Mouse (Mus musculus) olfactory bulb, adult 2 months (tissue): ENCODE data around the gene Lst1. TPM values are rescaled to one million over a fixed set of nuclear protein-coding genes. Genes with fewer than 3 reads are reported as not detected.
"Not testable (repeated sequence)": the region's sequence is repeated elsewhere in the genome, so short reads cannot be mapped to it uniquely, and the experiment has no call there.

Experiments
- H3K27ac ChIP-seq: fragments of 200-500 bp; 2 replicates; pipeline ENCODE4 v1.5.1; 2012; ENCODE audit warnings: low read depth, low read length; ENCODE audit not compliant: insufficient read depth
- H3K4me1 ChIP-seq: fragments of 200-500 bp; 2 replicates; pipeline ENCODE4 v1.6.1; 2012; ENCODE audit warnings: low read length; ENCODE audit not compliant: control insufficient read depth, insufficient read depth
- H3K4me3 ChIP-seq: fragments of 200-500 bp; 2 replicates; pipeline ENCODE4 v1.5.1; 2012; ENCODE audit warnings: mild to moderate bottlenecking, low read depth, low read length, moderate library complexity; ENCODE audit not compliant: insufficient read depth
- CTCF ChIP-seq: fragments of 200-500 bp; IDR thresholded peaks from 2 replicates; pipeline ENCODE4 v1.5.1; 2012; ENCODE audit warnings: low read depth, mild to moderate bottlenecking, low read length, moderate library complexity; ENCODE audit not compliant: insufficient read depth
- POLR2A ChIP-seq: fragments of 200-500 bp; IDR thresholded peaks from 2 replicates; pipeline ENCODE4 v1.6.1; 2012; ENCODE audit warnings: mild to moderate bottlenecking, low read depth, low read length, moderate library complexity; ENCODE audit not compliant: insufficient read depth
- WGBS: fragments of 180-500 bp; shearing (Covaris S2); methylation state at CpG from one replicate; pipeline ENCODE4 v1.1.7; 2018; 5-methylcytosine and 5-hydroxymethylcytosine counted together
- polyA plus RNA-seq: library from polyadenylated mRNA; stranded (reverse); fragments of >200 nt; gene quantifications from 2 replicates; pipeline ENCODE4 v1.2.4, GENCODE M21; 2012; ENCODE audit warnings: low replicate concordance; ENCODE audit not compliant: missing spikeins, insufficient read depth, insufficient read length

Gene Lst1
- not detected in 2 replicates for polyA plus RNA-seq

DNA sequence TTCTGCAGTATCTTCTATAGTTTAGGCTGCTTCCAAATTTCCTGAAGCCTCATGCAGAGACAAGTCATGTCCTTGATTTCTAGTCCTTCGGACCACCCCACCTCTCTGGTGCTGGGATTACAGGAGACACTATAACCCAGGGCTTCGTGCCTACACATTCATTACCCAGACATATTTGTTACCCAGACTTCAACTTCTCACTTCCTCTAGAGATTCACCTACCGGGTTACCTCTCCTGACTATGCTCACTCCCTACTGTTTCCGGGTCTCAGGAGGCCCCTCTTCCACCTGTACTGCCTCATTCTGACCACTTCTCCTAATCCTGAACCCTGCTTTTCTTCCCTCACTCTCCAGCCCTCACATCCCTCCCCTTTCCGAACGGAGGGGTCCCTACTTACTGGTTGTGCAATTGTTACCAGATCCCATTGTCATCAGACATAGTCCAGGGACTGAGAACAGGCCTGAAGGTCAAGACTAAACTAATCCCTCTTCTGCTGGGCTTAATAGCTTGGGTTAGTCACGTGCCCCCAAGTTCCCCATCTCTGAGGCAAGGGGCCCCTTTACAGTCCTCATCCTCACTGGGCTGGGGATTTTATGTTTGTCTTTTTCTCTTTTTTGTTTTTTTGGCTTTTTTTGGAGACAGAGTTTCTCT is at the start of gene Lst1:
TSS of gene Lst1 (minus strand) at position 481 of the 652 bp plus-strand sequence.
- Histone ChIP-seq H3K4me3 (no peak within 1 kb of the TSS), H3K4me1 (peaks cover 5% of the 10 kb centered on the region), H3K27ac (no peak within 1 kb of the TSS)
- 76% methylated on average over 7 of the region's 7 CpGs for WGBS
- TF ChIP-seq POLR2A: no peak
- no peak for TF ChIP-seq CTCF

DNA sequence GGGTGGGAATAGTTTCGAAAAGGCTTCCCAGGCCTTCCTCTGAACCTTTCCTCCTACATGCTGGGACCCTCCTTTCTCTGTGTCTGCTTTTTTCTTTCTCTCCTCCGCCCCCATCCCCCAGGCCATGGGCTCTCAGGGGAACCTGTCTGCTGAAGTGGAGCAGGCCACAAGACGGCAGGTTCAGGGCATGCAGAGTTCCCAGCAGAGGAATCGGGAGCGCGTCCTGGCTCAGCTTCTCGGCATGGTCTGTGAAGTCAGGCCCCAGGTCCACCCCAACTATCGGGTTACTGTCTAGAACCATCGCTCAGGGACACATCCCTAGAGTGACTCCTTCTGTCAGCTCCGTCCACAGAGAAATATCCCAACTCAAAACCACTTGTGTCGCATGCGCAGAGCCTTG is 49.3 kb upstream of the Lst1 start:
- H3K27ac ChIP-seq: peak overlapping the region; percentile 85; the same call in 1 of the 2 replicates
- 86% methylated on average over 12 of the region's 12 CpGs for WGBS
- H3K4me3 ChIP-seq: peak overlapping the region; percentile 72
- H3K4me1 ChIP-seq: peaks cover 14% of the 10 kb centered on the region
- no peak for TF ChIP-seq CTCF
- TF ChIP-seq POLR2A: no peak

DNA sequence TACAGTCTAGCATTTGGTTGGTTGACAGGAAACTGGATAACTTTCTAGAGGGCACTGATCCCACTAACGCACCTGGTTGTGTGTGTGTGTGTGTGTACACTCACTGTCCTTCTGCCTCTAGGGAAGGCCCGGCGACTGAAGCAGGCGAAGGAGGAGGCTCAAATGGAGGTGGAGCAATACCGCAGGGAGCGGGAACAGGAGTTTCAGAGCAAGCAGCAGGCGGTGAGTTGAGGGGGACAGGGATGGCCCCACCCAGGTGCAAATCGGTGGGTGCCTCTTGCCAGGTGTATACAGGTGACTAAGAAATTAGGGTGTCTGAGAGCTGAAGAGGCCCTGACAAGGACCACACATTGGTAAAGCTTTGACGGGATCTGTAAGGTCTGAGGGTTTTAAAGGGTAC is 48.8 kb upstream of the Lst1 start:
- no peak for TF ChIP-seq CTCF
- TF ChIP-seq POLR2A: no peak
- peak overlapping the region; percentile 72 for H3K4me3 ChIP-seq
- WGBS: 39% methylated on average over 9 of the region's 9 CpGs

DNA sequence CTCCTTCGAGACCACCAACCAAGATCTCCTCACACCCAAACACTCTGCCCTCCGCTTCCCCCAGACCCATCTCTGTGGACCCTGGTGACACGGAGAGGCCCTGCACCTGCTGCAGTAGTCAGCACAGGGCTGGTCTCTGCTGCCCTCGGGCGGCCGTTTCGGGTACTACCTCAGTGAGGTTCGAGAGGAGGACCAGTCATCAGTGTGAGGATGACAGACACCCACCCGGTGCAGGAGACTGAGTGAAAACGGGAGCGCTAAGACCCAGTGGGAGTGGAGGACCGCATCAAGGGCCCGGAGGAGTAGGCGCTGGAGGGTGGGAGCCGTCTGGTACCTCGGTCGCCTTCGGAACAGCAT is 48.1 kb upstream of the Lst1 start:
- Histone ChIP-seq H3K27ac (peak overlapping the region; percentile 90), H3K4me1 (peaks cover 21% of the 10 kb centered on the region), H3K4me3 (peak overlapping the region; percentile 72)
- WGBS: under 1% methylated on average over 18 of the region's 18 CpGs
- TF ChIP-seq POLR2A: no peak
- TF ChIP-seq CTCF: peak; percentile 88

More for the DNA sequence above, 48.8 kb upstream of the Lst1 start:
- Histone ChIP-seq H3K27ac (peak overlapping the region; percentile 85), H3K4me1 (peaks cover 18% of the 10 kb centered on the region)

DNA sequence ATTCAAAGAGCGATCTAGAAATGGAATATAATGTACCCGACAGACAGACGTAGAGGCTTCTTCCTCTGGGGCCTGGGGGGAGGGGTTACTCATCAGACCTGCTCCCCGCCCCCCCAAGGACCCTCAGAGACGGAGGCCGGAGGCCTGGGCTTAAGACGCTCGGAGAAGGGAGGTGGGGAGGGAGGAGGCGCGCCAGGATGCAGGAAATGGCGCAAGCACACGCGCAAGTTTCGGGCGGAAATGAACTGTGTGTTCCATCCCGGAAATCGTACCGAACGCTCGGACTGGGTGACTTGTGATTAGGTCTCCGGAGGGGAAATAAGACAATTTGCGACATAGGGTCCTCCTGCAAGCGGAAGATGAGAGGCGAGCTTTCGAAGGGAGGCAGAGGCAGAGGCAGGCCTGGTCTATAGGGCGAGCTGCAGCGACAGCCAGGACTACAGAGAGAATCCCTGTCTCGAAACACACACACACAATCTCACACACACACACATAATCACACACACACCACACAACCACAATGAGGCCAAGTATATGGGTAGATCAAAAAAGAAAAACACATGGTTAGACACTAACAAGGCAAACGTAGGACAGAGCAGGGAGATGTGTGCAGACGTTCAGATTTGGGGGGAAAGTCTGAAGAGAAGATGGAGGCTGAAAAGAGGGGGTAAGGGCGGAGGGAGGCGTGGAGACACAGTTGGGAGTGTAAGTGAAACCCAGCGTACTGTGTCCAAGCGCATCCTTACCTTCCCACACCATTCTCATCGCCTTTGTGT is 47.6 kb upstream of the Lst1 start, which contains the start of gene Nfkbil1:
TSS of gene Nfkbil1 (minus strand) at position 179 of the 776 bp plus-strand sequence.
- under 1% methylated on average over 35 of the region's 35 CpGs for WGBS
- Histone ChIP-seq H3K4me3 (peak within 1 kb of the TSS; percentile 72), H3K27ac (peak within 1 kb of the TSS; percentile 90), H3K4me1 (peaks cover 21% of the 10 kb centered on the region)
- TF ChIP-seq CTCF (no peak), POLR2A (peak; percentile 79)

DNA sequence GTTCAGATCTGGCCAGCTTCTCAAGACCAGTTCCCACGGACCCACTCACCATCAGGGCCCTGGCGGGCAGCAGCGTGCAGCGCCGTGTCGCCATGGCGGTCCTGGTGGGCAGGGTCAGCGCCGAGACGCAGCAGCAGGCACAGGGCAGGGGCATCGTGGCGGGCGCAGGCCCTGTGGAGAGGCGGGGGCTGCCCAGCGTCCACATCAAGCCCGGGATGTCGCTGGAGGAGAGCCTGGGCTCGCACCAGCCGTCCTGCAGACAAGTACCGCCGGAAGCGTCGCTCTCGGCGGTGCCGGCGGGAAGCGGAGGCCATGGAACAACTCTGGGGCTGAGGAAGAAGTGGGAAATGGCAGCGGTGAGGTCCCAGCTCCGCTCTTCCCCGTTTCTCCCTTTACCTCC is 46.7 kb upstream of the Lst1 start:
- TF ChIP-seq CTCF (no peak), POLR2A (no peak)
- peak overlapping the region; percentile 58 for H3K4me3 ChIP-seq
- peak overlapping the region; percentile 65 for H3K27ac ChIP-seq
- WGBS: 5% methylated on average over 30 of the region's 31 CpGs
- peaks cover 19% of the 10 kb centered on the region for H3K4me1 ChIP-seq

DNA sequence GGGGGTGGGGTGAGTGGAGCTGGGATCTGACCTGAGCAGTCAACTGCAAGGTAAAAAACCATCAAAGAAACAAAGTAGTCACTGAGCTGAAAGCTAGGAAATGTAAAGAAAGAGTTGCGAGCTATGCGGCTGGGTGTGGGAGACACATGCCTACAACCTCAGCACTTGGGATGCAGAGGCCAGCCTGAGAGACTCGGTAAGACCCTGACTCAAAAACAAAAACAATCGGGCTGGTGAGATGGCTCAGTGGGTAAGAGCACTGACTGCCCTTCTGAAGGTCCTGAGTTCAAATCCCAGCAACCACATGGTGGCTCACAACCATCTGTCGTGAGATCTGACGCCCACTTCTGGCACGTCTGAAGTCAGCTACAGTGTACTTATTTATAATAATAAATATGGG is 45.9 kb upstream of the Lst1 start:
- H3K4me3 ChIP-seq, H3K27ac ChIP-seq: not testable (repeated sequence)
- WGBS: 76% methylated on average over 7 of the region's 7 CpGs
- H3K4me1 ChIP-seq: peaks cover 19% of the 10 kb centered on the region

DNA sequence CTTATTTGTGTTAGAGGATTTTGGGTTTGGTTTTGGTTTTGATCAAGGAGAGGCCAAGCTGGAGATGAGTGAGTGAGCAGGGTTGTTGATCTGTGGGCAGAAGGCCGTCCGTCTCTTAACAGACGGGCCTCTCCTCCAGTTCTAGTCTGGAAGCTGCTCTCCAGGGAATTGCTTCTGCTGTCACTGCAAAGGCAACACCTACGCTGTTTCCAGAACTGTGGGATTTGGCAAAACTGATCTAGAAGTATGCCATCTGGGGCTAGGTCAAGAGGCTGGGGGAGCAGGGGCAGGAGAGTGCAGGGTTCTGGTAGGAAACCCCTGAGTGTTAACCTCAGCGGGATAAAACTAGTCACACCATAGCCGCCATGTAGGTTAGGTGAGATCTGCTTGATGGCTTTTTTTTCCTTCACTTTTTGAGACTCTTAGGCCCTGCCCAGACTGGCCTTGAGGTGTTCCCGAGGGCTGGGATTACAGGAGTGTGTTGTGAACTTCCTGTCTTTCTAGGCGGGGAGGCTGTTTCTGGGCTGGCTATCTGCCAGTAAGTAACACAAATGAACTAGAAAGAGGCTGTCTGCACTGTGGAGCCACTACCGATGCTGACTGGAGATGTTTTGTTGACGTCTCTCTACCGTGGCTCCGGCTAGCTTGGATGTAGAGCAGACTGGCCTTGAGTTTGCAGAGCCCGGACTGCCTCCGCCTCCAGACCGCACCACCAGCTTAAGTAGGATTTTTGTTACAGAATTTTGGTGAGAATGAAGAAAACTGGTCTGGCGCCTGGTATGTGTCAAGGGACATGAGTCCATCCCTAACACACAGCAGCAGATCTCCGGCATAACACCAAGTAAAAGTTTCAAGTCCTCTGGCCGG is 45.1 kb upstream of the Lst1 start, which contains the start of gene Atp6v1g2:
TSS of gene Atp6v1g2 (plus strand) at position 547 of the 867 bp plus-strand sequence.
- 61% methylated on average over 18 of the region's 18 CpGs for WGBS
- Histone ChIP-seq H3K4me3 (no peak within 1 kb of the TSS), H3K27ac (no peak within 1 kb of the TSS), H3K4me1 (peaks cover 19% of the 10 kb centered on the region)
- no peak for TF ChIP-seq CTCF
- TF ChIP-seq POLR2A: no peak
